Mouse (Mus musculus) midbrain, embryonic 14.5 days (tissue): ENCODE measurements around the gene Olig1. TPM values are rescaled to one million over a fixed set of nuclear protein-coding genes. Genes with fewer than 3 reads are reported as not detected.

Experiments
- ATAC-seq: fragments of 200-750 bp; cut with Nextera tagmentation; 2 replicates; pipeline ENCODE4 v1.8.0; 2017; ENCODE audit warnings: moderate number of reproducible peaks, moderate library complexity; ENCODE audit not compliant: low FRiP score, low TSS enrichment
- DNase-seq: peaks from one replicate; pipeline ENCODE4 v3.0.0-alpha.2; 2015
- H3K27ac ChIP-seq: fragments of 300-500 bp; sonication (generic); replicated peaks from 2 replicates; pipeline ENCODE4 v1.5.1; 2014; ENCODE audit warnings: mild to moderate bottlenecking, low read depth, low read length, moderate library complexity
- H3K27me3 ChIP-seq: fragments of 300-500 bp; sonication (generic); 2 replicates; pipeline ENCODE4 v1.6.1; 2014; ENCODE audit warnings: low read length, control low read depth, mixed read lengths; ENCODE audit not compliant: control insufficient read depth, insufficient read depth
- H3K36me3 ChIP-seq: fragments of 300-500 bp; sonication (generic); 2 replicates; pipeline ENCODE4 v1.6.1; 2014; ENCODE audit warnings: low read length, control low read depth; ENCODE audit not compliant: control insufficient read depth, insufficient read depth
- H3K4me1 ChIP-seq: fragments of 300-500 bp; sonication (generic); 2 replicates; pipeline ENCODE4 v1.6.1; 2014; ENCODE audit warnings: mild to moderate bottlenecking, antibody characterized with exemption, low read length, control low read depth; ENCODE audit not compliant: control insufficient read depth, insufficient read depth
- H3K4me2 ChIP-seq: fragments of 300-500 bp; sonication (generic); 2 replicates; pipeline ENCODE4 v1.6.1; 2014; ENCODE audit warnings: mild to moderate bottlenecking, low read length, moderate library complexity
- H3K4me3 ChIP-seq: fragments of 300-500 bp; sonication (generic); replicated peaks from 2 replicates; pipeline ENCODE4 v1.5.1; 2014; ENCODE audit warnings: low read depth, low read length
- H3K9ac ChIP-seq: fragments of 300-500 bp; sonication (generic); replicated peaks from 2 replicates; pipeline ENCODE4 v1.6.1; 2014; ENCODE audit warnings: mild to moderate bottlenecking, low read length, moderate library complexity
- H3K9me3 ChIP-seq: fragments of 300-500 bp; sonication (generic); 2 replicates; pipeline ENCODE4 v1.6.1; 2016; ENCODE audit warnings: low read length, control low read depth, mixed read lengths; ENCODE audit not compliant: control insufficient read depth
- WGBS: fragments of 180-500 bp; shearing (Covaris S2); extraction: QIAGEN DNeasy Blood & Tissue Kit; methylation state at CpG from one replicate; pipeline ENCODE4 v1.1.7; 2014; 5-methylcytosine and 5-hydroxymethylcytosine counted together
- polyA plus RNA-seq: library from polyadenylated mRNA; unstranded; fragments of >200 nt; fragmentation: Nextera tagmentation; extraction: Ambion mirVana; gene quantifications from 2 replicates; pipeline ENCODE4 v1.2.1, GENCODE M21; 2014

Olig1 gene
- polyA plus RNA-seq, 1 experiment from 2014 or later: 43.7 TPM

GRCm38 (mm10) chr16:91297726-91298125 is 28.2 kb downstream of the Olig1 start:
- 45% methylated on average over 4 of the region's 4 CpGs for WGBS
- ATAC-seq: no peak
- H3K27me3 ChIP-seq: peaks cover 49% of the 10 kb centered on the region

GRCm38 (mm10) chr16:91299412-91299811 is 29.8 kb downstream of the Olig1 start:
- H3K27me3 ChIP-seq: peaks cover 59% of the 10 kb centered on the region
- peaks cover 13% of the 10 kb centered on the region for H3K4me1 ChIP-seq
- H3K9ac ChIP-seq: no peak overlapping the region
- 89% methylated on average over 7 of the region's 7 CpGs for WGBS
- H3K36me3 ChIP-seq: no peaks in the 10 kb centered on the region
- no peaks in the 10 kb centered on the region for H3K9me3 ChIP-seq
- no peak overlapping the region for H3K27ac ChIP-seq
- ATAC-seq (no peak), DNase-seq (no peak)
- H3K4me3 ChIP-seq: no peak overlapping the region
- no peak overlapping the region for H3K4me2 ChIP-seq

More at GRCm38 (mm10) chr16:91297726-91298125, 28.2 kb downstream of the Olig1 start:
- H3K9me3 ChIP-seq: no peaks in the 10 kb centered on the region
- DNase-seq: no peak
- no peak overlapping the region for H3K4me2 ChIP-seq
- no peak overlapping the region for H3K27ac ChIP-seq
- no peak overlapping the region for H3K9ac ChIP-seq
- H3K36me3 ChIP-seq: no peaks in the 10 kb centered on the region
- no peak overlapping the region for H3K4me3 ChIP-seq
- peaks cover 11% of the 10 kb centered on the region for H3K4me1 ChIP-seq

- H3K9me3 ChIP-seq: no peaks in the 10 kb centered on the region
- peak; percentile 44 for DNase-seq
- H3K4me1 ChIP-seq: peaks cover 24% of the 10 kb centered on the region
- H3K27ac ChIP-seq: no peak overlapping the region
- H3K9ac ChIP-seq: no peak overlapping the region
- peak overlapping the region; percentile 21 for H3K4me3 ChIP-seq
- ATAC-seq: no peak
- no peaks in the 10 kb centered on the region for H3K36me3 ChIP-seq
- peaks cover 69% of the 10 kb centered on the region for H3K27me3 ChIP-seq
- H3K4me2 ChIP-seq: peak overlapping the region; percentile 41
- 6% methylated on average over 16 of the region's 16 CpGs for WGBS
These were observed 31.3 kb downstream of the Olig1 start for GRCm38 (mm10) chr16:91300641-91301441.

GRCm38 (mm10) chr16:91301454-91301853 is 31.9 kb downstream of the Olig1 start:
- H3K27ac ChIP-seq: no peak overlapping the region
- ATAC-seq (no peak), DNase-seq (peak; percentile 67)
- peaks cover 24% of the 10 kb centered on the region for H3K4me1 ChIP-seq
- peak overlapping the region; percentile 41 for H3K4me2 ChIP-seq
- H3K27me3 ChIP-seq: peaks cover 68% of the 10 kb centered on the region
- H3K9me3 ChIP-seq: no peaks in the 10 kb centered on the region
- H3K4me3 ChIP-seq: peak overlapping the region; percentile 21
- 4% methylated on average over 18 of the region's 18 CpGs for WGBS
- no peaks in the 10 kb centered on the region for H3K36me3 ChIP-seq
- H3K9ac ChIP-seq: no peak overlapping the region

GRCm38 (mm10) chr16:91303776-91304709 is 34.5 kb downstream of the Olig1 start:
- WGBS: 19% methylated on average over 26 of the region's 26 CpGs
- ATAC-seq: peak; percentile 57
- Histone ChIP-seq H3K36me3 (no peaks in the 10 kb centered on the region), H3K4me3 (no peak overlapping the region), H3K9ac (no peak overlapping the region), H3K9me3 (no peaks in the 10 kb centered on the region), H3K27me3 (peaks cover 64% of the 10 kb centered on the region), H3K27ac (peak overlapping the region; percentile 58), H3K4me2 (no peak overlapping the region), H3K4me1 (peaks cover 24% of the 10 kb centered on the region)
- DNase-seq: peak; percentile 65

- DNase-seq: peak; percentile 48
- peaks cover 53% of the 10 kb centered on the region for H3K27me3 ChIP-seq
- no peak overlapping the region for H3K4me2 ChIP-seq
- H3K4me3 ChIP-seq: no peak overlapping the region
- no peaks in the 10 kb centered on the region for H3K36me3 ChIP-seq
- ATAC-seq: peak; percentile 53; the same call in 1 of the 2 replicates
- H3K9ac ChIP-seq: no peak overlapping the region
- H3K9me3 ChIP-seq: no peaks in the 10 kb centered on the region
- WGBS: 35% methylated on average over 16 of the region's 16 CpGs
- peaks cover 33% of the 10 kb centered on the region for H3K4me1 ChIP-seq
- peak overlapping the region; percentile 52 for H3K27ac ChIP-seq
These were observed 36.0 kb downstream of the Olig1 start for GRCm38 (mm10) chr16:91305512-91306111.

GRCm38 (mm10) chr16:91309872-91310271 is 40.3 kb downstream of the Olig1 start:
- Histone ChIP-seq H3K27me3 (peaks cover 34% of the 10 kb centered on the region; the same call in 1 of the 2 replicates), H3K4me1 (peaks cover 29% of the 10 kb centered on the region), H3K36me3 (no peaks in the 10 kb centered on the region), H3K9me3 (no peaks in the 10 kb centered on the region), H3K27ac (no peak overlapping the region), H3K4me3 (no peak overlapping the region), H3K4me2 (no peak overlapping the region), H3K9ac (no peak overlapping the region)
- ATAC-seq (no peak), DNase-seq (peak; percentile 51)
- 7% methylated on average over 3 of the region's 3 CpGs for WGBS

- ATAC-seq (no peak), DNase-seq (peak; percentile 54)
- peaks cover 19% of the 10 kb centered on the region for H3K4me1 ChIP-seq
- WGBS: 45% methylated on average over 7 of the region's 7 CpGs
- no peak overlapping the region for H3K4me2 ChIP-seq
- H3K27ac ChIP-seq: no peak overlapping the region
- no peaks in the 10 kb centered on the region for H3K36me3 ChIP-seq
- no peaks in the 10 kb centered on the region for H3K9me3 ChIP-seq
- H3K4me3 ChIP-seq: no peak overlapping the region
- H3K27me3 ChIP-seq: peaks cover 26% of the 10 kb centered on the region
- H3K9ac ChIP-seq: no peak overlapping the region
These were observed 43.3 kb downstream of the Olig1 start for GRCm38 (mm10) chr16:91312921-91313320.
